Mouse (Mus musculus): ENCODE measurements around the gene Ccdc169.

Ccdc169 gene

DNA sequence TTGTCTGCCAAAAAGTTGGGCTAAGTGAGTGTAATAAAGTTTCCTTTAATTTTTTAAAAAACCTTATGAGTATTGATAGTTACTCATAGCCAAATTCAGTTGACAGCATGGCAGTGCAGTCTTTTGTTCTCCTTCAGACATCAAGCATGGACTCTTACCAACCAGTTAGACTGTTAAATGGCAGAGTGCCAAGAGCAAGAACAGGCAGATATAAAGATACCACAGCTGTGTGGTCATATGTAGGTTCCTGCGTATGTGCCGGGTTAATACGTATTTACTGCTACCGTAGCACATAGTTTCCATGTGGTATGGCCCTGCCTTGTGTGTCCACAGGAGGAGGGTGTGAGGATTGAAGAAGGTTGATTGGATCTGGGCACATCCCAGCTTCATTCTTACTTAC lies 14.1 kb upstream of the Ccdc169 start:
- DNase-seq, result no peak

GRCm38 (mm10) chr3:55129181-55129692 lies 7.9 kb upstream of the Ccdc169 start:
- no peak for DNase-seq

DNA sequence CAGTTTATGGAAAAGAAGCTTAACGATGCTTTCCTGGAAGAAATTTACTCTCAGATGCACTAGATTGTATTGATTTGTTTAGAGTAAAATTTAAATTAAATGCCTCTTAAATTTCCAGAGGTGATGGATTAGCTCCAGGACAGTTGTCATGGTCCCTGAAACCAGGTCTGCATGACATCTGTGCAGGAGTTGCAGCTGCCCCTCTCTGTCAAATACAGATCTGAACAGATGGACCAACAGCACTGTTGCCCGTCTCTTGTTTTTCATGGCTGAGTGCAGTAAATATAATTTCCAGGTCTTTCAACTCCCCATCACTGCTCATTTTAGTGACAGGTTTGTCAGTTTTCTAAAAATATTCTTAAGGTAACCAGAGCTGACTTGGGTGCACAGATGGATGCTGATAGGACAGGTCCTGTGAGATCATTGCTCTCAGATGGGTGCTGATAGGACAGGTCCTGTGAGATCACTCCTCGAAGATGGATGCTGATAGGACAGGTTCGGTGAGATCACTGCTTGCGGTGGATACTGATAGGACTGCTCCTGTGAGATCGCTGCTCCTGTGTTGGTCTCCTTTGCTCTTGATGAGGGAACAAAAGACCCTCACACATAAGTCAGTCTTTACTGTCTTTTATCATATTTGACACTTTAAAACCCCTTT lies 5.4 kb upstream of the Ccdc169 start:
- no peak for DNase-seq

DNA sequence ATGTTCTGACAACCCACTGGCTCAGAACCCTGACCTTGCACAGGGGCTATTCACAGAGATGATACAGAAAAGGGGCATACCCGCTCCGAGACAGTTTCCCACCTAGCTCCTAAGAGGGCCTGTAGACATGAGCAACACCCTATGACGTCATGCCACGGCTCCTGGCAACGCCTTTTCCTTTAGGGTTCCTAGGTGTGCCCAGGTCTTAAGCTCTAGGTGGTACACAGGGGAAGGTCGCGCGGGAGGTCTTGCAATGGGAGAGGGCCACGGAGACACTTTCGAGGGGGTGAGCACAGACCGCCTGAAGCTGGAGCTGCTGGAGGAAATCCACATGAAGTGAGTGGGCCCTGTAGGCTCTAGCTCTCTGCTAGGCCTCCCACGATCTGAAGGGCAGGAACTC lies 2.7 kb downstream of the Ccdc169 start:
- no peak for DNase-seq

- no peak for DNase-seq
Observed at GRCm38 (mm10) chr3:55141401-55141800, 4.3 kb downstream of the Ccdc169 start.

- DNase-seq, result no peak
Observed at GRCm38 (mm10) chr3:55144916-55145315, 7.8 kb downstream of the Ccdc169 start.

DNA sequence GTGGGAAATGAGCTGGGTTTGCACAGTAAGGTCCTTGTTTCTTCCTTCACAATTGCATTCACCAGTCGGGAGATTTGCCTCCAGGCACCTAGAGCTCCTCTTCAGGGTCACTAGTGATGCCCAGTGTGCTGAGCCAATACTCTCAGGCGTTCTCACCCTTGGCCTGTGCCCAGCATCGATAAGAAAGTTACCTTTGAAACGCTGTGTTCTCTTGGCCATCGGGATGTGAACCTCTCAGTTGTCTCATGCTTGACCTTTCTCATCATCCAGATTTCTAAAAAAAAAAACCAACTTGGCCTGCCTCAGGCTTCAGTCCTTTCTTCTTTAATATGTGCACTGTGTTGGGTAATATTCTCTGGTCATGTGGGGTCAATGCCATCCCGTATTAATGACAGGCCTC lies 9.3 kb downstream of the Ccdc169 start:
- DNase-seq, result no peak

- DNase-seq, result no peak
Observed at GRCm38 (mm10) chr3:55147156-55147555, 10.0 kb downstream of the Ccdc169 start.

DNA sequence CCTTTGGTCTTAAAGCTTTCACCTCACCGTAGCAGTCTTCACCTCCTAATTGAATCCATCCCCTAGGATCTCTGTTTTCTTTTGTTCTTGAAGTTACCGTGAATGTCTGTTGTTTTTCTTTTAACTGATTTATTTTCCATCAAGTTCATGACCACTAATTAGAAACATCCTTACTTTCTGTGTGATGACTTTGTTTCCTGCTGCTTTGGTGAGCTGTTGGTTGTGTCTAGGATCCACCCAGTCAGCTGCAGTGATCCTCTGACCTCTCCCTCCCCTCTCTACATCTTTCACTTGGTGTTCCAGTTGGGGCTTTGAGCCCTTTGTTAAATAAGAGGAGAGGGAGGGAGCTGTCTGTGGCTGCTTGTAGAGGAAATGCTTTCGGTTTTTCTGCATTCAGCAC lies 11.0 kb downstream of the Ccdc169 start:
- DNase-seq, result no peak

- DNase-seq, result peak; percentile 68
Observed at GRCm38 (mm10) chr3:55151656-55152433, 14.7 kb downstream of the Ccdc169 start.

DNA sequence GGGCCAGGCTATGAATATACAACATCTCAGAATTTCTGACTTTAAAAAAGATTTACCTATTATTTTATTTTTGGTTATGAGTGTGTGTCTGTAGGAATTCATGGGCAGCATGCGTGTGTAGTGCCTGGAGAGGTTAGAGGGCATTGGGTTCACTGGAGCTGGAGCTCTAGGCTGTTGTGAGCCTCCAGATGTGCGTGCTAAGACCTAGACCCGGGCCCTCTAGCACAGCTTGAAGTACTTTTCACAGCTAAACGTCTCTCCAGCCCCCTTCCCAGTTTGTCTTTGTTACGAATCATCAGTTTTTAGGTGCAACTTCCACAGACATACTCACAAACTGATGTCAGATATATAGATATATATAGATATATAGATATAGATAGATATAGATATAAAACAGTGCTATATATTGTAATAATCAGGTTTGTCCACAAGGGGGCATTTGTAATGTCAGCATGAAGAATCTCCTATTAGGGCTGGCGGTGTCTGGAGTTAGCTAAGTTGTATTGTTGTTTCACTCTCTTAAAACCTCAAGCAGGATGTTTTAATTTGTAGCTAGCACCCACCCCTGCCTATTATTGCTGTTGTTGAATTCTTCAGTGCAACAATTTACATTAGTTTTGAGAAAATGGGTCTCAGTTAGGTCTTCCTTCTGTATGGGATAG lies 15.7 kb downstream of the Ccdc169 start:
- DNase-seq, result no peak

DNA sequence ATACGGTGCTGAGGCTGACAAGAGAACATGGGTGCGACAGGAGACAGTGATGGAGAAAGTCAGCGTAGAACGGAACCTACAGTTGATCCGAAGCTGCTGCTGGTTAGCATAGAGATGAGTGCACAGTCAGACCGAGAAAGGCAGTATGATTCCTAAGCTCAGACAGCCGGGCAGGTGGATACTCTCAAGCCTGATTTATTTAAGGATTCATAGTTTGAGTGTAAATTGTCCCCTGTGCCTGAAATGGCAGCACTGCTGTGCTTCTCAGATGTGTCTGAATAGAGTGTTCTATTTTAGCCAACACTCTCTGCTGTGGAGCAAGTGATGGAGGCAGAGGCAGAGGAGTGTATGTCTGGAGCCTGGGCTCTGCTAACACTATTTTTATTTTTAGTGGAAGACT lies 17.0 kb downstream of the Ccdc169 start:
- DNase-seq, result no peak

- no peak for DNase-seq
Observed at GRCm38 (mm10) chr3:55157413-55157812, 20.3 kb downstream of the Ccdc169 start.

GRCm38 (mm10) chr3:55161144-55161543 lies 24.0 kb downstream of the Ccdc169 start:
- no peak for DNase-seq

GRCm38 (mm10) chr3:55163510-55163909 lies 26.4 kb downstream of the Ccdc169 start:
- no peak for DNase-seq

- no peak for DNase-seq
Observed at GRCm38 (mm10) chr3:55172478-55172877, 35.3 kb downstream of the Ccdc169 start.

DNA sequence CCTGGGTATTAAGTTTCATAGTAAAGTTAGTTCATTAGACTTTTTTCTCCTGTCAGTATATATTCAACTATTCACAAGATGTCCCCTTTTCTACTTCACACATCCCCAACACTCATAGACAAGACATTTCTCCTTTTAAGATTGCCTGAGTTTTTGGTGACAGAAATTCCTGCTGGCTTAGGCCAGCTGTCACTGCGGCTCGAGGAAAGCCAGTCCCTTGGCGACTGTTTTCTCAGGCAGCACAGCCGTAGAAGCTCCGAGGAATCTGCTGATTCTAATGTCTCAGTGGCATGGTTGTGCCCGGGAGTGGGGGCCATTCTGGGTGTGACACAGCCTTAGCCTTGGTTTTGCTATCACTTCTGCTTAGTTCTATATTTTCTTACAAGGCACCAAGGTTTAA lies 40.1 kb downstream of the Ccdc169 start:
- no peak for DNase-seq

- DNase-seq, result no peak
Observed at GRCm38 (mm10) chr3:55181766-55182165, 44.6 kb downstream of the Ccdc169 start, which contains the start of gene Sohlh2. Gene Sohlh2, plus strand, starts transcription at chr3:55182028.

- DNase-seq, result no peak
Observed at GRCm38 (mm10) chr3:55191668-55192067, 54.5 kb downstream of the Ccdc169 start.

DNA sequence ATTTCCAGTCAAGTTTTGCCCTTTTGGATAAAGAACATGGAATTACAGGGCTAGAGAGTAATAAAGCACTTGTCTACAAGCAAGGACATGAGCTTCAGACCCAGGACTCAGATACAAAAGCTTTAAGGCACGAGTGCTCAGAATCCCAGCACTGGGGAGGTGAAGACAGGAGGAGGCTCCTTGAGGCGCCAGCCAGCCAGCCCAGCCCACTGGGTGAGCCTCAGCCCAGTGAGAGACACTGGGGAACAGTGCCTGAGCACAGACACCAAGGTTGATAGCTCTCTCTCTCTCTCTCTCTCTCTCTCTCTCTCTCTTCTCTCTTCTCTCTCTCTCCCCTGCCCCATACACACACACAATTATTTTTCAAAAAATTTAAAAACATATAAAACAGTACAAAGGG lies 56.2 kb downstream of the Ccdc169 start:
- DNase-seq, result no peak

DNA sequence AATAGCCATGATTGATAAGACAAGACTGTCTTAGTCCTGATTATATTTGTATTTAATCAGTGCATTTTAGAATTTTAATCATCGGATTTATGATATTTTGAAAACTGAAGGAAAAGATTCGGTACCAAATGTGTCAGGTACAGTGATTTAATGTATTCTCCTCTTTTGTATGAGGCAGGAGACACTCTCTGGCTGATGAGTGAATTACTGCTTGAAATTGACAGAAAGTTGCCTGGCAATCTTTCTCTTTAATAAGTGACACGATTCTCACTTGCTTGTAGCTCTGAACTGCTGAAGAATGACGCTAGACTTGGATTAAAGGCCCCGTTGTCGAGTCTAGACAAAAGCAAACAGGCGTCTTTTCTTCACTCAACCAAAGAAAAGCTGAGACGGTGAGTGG lies 57.7 kb downstream of the Ccdc169 start:
- no peak for DNase-seq

DNA sequence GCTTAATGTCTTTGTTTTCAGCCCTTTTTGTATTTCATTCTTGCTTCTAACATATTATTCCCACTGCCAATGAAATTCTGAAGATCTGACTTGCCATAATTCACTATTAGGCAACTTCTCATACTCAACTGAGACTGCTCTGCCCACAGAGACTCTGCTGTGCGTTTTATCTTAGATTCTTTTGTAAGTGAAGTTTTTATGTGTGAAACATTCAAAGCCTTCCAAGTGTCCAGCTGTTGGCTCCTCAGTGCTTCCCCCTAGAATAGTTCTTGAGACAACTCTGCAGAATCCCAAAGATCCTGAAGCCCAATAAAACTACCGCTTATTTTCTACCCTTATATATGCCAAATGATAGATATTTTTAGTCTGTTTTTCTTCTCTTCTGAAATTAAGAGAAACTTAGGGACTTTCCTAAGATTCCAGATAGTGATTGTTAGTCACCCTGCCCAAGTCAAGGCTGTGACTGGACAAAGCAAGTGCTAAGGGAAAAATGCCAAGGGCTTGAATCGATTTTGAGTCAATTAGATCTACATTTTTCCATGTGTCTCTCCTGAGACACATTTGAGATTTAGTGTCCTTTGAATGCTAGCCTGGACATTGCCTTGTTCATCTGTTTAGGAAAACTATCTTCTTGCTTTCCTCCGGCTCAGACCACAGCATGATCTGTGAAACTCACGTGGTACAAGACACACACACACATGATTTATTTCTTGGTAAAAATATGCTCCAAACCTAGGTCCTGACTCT lies 58.6 kb downstream of the Ccdc169 start:
- DNase-seq, result no peak

DNA sequence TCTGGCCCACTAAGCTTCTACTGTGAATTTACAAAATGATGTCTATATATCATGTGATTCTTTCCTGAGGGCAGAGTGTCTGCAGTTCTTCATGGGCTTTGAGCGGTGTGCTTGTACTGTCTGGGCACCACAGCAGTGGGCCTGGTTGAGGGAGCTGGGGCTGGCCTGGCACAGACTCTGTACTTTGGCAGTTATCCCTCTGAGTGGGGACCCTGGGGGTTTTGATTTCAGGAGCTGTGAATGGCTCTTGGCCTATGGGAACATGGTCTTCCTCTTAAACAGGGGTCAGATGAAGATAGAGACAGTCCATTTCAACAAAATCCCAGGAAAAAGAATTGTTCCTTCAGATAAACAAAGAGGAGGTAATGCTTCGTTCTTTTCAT lies 59.2 kb downstream of the Ccdc169 start:
- DNase-seq, result no peak

All from kidney, adult 18-20 months (tissue).